Mouse (Mus musculus): ENCODE results near the gene Espn. TPM values are rescaled to one million over a fixed set of nuclear protein-coding genes. Genes with fewer than 3 reads are reported as not detected.

Espn gene
- total and polyA plus RNA-seq, 3 experiments = 5.0 to 19.6 TPM; not detected in 1

- H3K4me3 ChIP-seq (ENCODE audit: control insufficient read depth in 1 of 2, insufficient read depth in 1 of 2, low read depth in 2 of 2, low read length in 2 of 2) = no peak overlapping the region
- H3K27ac ChIP-seq (ENCODE audit: control insufficient read depth, low read depth, low read length) = 0 out of 2 replicates have a peak overlapping the region, but pooled peaks have one; percentile 5
- H3K9ac ChIP-seq (ENCODE audit: control insufficient read depth, low read depth, low read length, poor library complexity, severe bottlenecking) = peak overlapping the region; percentile 19; the same call in 1 of the 2 replicates
- peaks cover 0 to 20% of the 10 kb centered on the region in 2 experiments; a peak in 2 of 4 replicates for H3K36me3 ChIP-seq (ENCODE audit: control insufficient read depth in 1 of 2, insufficient read depth in 2 of 2, low read length in 2 of 2)
- peaks cover 11 to 31% of the 10 kb centered on the region in 2 experiments for H3K4me1 ChIP-seq (ENCODE audit: control insufficient read depth in 1 of 2, insufficient read depth in 2 of 2, low read length in 2 of 2)
- H3K9me3 ChIP-seq (replicated peaks; ENCODE audit: insufficient read depth, low read length) = no peaks in the 10 kb centered on the region
- peaks cover 7% of the 10 kb centered on the region for H3K79me2 ChIP-seq (ENCODE audit: control insufficient read depth, insufficient read depth, low read length, poor library complexity)
- TF ChIP-seq ZMIZ1 (IDR thresholded peaks at IDR 0.05; ENCODE audit: low read depth, low read length) (no peak), MYC (IDR thresholded peaks at IDR 0.05; ENCODE audit: low read depth, low read length) (no peak), ELF1 (IDR thresholded peaks at IDR 0.05; ENCODE audit: low read depth, low read length) (no peak), MXI1 (IDR thresholded peaks at IDR 0.05; ENCODE audit: low read depth, low read length) (no peak), MYB (IDR thresholded peaks at IDR 0.05; ENCODE audit: low read depth, low read length) (no peak), MAX (IDR thresholded peaks at IDR 0.05; ENCODE audit: low read length) (no peak), UBTF (IDR thresholded peaks at IDR 0.05; ENCODE audit: borderline replicate concordance, insufficient read depth, low read depth, low read length) (no peak), POLR2AphosphoS2 (IDR thresholded peaks at IDR 0.05; ENCODE audit: low read length) (no peak), USF2 (IDR thresholded peaks at IDR 0.05; ENCODE audit: borderline replicate concordance in 1 of 2, insufficient read depth in 1 of 2, low read depth in 1 of 2, low read length in 2 of 2) (no peak), NRF1 (IDR thresholded peaks at IDR 0.05; ENCODE audit: insufficient read depth, low read depth, low read length, poor library complexity, severe bottlenecking) (no peak)
- no peaks in the 10 kb centered on the region for H3K27me3 ChIP-seq (ENCODE audit: control insufficient read depth in 1 of 2, insufficient read depth in 2 of 2, low read length in 2 of 2)
- peak; percentile 52 for DNase-seq (ENCODE audit: low read depth, low spot score)
Measured at GRCm38 (mm10) chr4:152088133-152088532, 64.0 kb downstream of the Espn start.

DNA sequence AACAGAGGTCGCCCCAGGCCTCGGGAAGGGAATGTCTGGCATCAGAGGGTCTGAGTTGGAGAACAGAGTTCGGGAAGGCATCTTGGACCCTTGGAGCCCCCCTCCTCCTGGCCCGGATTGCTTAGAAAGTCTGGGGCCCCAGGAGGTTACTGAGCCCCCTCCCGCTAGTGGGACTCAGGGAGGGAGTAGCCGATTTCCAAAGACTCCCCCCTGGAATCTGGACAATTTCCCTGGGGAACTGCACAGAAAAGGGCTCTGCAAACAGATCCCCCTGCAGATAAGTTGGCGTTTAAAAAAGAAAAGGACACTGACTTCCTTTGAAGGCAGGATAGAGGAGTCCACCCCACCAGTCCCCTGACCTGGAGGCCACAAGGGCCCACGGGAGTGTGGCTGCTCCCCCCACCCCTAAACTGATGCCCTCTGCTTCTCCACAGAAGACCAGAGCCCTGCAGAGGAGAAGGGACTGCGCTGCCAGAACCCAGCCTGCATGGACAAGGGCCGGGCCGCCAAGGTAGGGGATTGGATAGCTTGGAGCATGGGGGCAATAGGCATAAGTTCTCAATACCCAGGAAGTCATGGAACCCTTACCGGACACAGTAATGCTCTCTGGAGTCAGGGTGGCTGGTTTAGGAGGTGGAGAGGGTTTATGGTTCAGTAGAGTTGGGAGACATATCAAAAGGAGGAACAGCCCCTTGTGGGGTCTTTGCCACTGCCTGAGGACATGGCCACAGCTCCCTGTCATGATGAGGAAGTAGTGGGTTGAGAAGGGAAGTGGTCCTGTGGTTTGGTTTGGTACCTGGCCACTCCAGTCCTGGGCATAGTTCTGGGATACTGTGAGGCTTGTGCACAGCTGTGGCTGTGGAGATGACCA is 64.7 kb downstream of the Espn start:
- Histone ChIP-seq H3K4me1 (ENCODE audit: control insufficient read depth in 1 of 2, insufficient read depth in 2 of 2, low read length in 2 of 2) (peaks cover 6 to 24% of the 10 kb centered on the region in 2 experiments), H3K27me3 (ENCODE audit: control insufficient read depth in 1 of 2, insufficient read depth in 2 of 2, low read length in 2 of 2) (no peaks in the 10 kb centered on the region), H3K27ac (ENCODE audit: control insufficient read depth, low read depth, low read length) (peak overlapping the region; percentile 32), H3K4me3 (ENCODE audit: control insufficient read depth in 1 of 2, insufficient read depth in 1 of 2, low read depth in 2 of 2, low read length in 2 of 2) (peak overlapping the region; percentile 90 to 94), H3K36me3 (ENCODE audit: control insufficient read depth in 1 of 2, insufficient read depth in 2 of 2, low read length in 2 of 2) (peaks cover 0 to 14% of the 10 kb centered on the region in 2 experiments; a peak in 2 of 4 replicates), H3K79me2 (ENCODE audit: control insufficient read depth, insufficient read depth, low read length, poor library complexity) (peaks cover 7% of the 10 kb centered on the region), H3K9me3 (replicated peaks; ENCODE audit: insufficient read depth, low read length) (no peaks in the 10 kb centered on the region), H3K9ac (ENCODE audit: control insufficient read depth, low read depth, low read length, poor library complexity, severe bottlenecking) (peak overlapping the region; percentile 95)
- peak in 1 of 2 experiments; percentile 55; a peak in 2 of 4 replicates for TF ChIP-seq EP300 (IDR thresholded peaks at IDR 0.05; ENCODE audit: low read depth in 1 of 2, low read length in 2 of 2)
- TF ChIP-seq MAX (IDR thresholded peaks at IDR 0.05; ENCODE audit: low read length) = no peak
- DNase-seq (ENCODE audit: low read depth, low spot score) = peak; percentile 72

All from MEL (cell line).